Mouse (Mus musculus): ENCODE measurements at regions not wholly inside any gene's neighbourhood (a gene's known extent, or its start where the extent isn't known, plus 50 kb on each side); places are given as distances from the start of the nearest gene placed in this dataset.
A peak's percentile ranks its signal among the peaks of the same experiment; 100 is the strongest.
"Not testable (repeated sequence)": the region's sequence is repeated elsewhere in the genome, so short reads cannot be mapped to it uniquely, and the experiment has no call there.

- DNase-seq (ENCODE audit: low spot score), result no peak
Observed at GRCm38 (mm10) chr13:6855199-6856148, 206.9 kb upstream of the Pfkp start.

- DNase-seq (ENCODE audit: low spot score), result no peak
Observed at GRCm38 (mm10) chr13:6837446-6837845, 188.9 kb upstream of the Pfkp start.

DNA sequence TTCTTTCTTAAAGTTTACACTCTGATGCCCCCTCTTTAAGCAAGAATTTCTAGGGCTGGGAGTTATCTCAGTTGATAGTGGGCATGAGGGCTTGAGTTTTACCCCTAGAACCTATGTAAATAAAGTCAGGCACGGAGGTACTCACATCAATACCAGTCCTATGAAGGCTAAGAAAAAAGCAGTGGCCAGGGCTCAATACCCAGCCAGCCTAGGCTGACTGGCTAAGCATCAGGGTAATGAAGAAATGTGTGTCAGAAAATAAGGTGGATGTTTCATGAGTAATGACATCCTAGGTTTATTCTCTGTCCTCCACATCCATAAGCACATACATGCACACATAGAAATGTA, 188.5 kb upstream of the Pfkp start:
- no peak for DNase-seq (ENCODE audit: low spot score)

DNA sequence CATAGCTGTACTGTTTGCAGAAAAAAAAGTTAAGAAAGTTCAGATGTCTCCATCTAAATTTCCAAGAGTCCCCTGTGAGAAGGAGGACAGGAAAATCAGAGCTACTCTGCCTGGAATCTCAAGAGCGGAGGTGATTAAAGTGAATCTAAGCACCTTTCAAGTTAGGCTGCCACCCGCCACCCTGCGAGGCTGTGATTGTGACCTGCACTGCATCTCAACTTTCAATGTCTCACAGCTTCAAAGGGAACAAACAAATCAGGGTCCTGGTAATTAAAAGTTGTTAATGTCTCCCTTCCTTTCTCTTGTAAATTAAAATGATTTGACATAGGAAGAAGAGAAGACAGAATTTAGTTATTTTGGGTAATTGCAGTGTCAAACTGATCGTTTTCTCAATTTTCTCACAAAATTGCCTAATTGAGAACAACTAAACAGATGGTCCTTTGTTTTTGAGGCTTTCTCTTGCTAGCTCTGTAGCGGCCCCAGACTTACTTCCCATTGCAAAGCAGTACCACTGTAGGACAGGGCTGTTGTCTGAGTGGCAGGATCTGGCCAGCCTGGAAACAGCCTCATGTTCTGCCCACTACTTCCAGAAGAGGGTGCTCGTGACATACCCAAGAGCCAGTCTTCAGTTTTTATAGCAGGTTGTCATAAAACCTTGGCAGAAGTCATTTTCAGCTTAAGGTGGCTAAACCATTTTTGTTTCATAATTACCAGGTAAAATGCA, 187.9 kb upstream of the Pfkp start:
- peak; percentile 78 for DNase-seq (ENCODE audit: low spot score)

DNA sequence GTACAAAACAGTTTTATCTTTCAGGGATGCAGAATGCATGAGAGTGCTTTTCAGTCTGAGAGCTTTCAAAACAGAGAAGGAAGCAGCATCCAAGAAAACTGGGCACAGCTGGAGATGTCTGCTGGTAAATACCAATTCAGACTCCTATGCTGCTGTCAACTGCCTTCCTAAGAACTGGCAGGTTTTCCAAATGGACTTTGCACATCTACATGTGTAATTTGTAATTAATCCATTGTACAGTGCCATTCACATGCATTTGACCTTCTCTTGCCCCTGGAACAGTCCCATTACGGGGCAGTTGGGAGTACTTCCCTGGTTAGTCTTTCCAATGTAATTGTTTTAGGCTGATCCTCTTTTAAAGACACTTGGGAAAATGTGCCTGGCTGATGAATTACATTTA, 181.3 kb upstream of the Pfkp start:
- no peak for DNase-seq (ENCODE audit: low spot score)

- no peak for DNase-seq (ENCODE audit: low spot score)
Observed at GRCm38 (mm10) chr13:6829346-6829745, 180.8 kb upstream of the Pfkp start.

DNA sequence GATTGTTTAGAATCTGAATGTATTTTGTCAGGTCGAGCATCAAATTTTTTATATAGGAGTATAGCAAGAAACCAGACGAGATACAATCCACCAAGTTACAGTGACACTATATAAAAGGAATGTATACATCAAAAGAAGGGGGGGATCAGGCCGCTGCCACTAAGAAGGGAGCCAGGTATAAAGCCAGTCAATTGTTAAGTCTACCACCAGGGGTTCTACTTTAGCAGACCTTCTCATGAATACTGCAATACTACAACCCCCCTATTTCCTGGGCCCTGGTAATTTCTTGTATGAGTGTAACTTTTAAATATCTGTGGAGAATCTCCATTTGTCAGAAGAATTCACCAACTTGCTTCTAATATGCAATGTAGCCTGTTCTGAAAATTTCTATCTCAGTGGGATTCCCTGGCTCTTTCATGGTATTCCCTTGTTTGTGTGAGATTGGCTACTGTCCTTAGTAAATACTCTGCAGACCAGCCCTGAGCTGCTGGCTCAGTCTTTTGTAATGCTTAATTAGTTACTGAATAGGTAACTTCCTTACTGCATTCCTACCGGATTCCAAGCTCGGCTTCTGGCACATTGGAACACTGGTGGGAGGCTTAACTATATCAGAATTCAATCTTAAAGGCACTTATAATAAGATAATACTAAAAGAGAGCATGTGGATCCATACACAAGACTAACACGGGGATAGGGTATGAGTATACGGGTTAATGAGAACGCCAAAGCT, 180.2 kb upstream of the Pfkp start:
- DNase-seq (ENCODE audit: low spot score), result not testable (repeated sequence)

DNA sequence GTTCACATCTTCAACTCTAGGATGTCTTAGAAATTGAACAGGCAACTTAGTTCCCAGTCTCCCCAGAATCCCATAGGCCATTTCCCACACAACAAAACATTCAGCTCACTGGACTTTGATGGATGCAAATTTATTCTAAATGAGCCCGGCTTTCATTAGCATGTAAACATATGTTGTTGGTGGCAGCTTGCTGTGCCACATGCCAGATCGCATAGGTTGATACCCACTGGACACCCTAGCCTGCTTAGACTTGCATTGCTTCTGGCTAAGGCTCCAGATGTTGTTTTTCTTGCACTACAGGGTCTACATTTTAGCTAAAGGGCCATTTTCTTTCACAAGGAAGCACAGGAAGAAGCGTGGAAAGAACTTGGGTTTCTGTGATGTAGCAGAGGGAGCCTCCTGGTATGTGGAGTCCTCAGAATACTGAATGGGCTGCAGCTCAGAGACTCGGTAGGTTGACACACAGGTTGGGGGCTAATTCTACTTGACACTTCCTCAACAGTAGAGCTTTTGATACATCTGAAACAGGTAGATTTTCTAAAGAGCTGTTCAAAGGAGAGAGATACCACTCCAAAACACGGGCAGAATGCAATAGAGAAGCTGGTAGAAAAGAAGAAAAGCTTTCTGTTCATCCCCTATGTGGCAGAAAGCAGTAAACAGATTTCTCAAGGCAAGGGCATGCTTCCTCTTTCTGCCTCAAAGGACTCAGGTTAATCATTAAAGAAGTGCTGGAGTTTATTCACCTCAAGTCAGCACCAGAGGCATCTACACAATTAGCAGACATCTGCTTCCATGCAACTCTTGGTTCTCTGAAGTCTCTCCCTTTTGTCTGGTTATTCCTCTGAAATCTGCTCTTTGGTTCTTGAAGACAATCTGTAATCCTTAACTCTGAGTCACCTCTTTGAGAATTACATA, 153.9 kb upstream of the Pfkp start:
- DNase-seq (ENCODE audit: low spot score), result no peak

- no peak for DNase-seq (ENCODE audit: low spot score)
Observed at GRCm38 (mm10) chr13:6767936-6768588, 119.5 kb upstream of the Pfkp start.

DNA sequence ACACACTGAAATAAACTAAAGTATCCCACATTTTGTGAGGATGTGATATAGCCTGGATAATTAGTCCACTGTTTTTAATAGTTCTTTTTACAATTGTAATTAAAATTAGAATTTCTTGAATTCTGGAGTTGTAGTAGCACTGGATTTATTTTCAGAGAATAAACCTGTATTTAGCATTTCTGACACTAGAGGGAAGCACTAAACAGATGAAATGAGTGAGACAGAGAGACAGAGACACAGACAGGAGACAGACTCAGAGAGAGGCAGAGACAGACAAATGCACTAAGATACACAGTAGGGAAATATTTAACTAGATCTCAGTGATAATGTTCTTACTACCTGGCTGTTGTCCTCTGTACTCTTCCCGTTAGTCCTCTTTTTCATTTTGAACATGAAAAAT, 108.6 kb upstream of the Pfkp start:
- peak; percentile 51 for DNase-seq (ENCODE audit: low spot score)

DNA sequence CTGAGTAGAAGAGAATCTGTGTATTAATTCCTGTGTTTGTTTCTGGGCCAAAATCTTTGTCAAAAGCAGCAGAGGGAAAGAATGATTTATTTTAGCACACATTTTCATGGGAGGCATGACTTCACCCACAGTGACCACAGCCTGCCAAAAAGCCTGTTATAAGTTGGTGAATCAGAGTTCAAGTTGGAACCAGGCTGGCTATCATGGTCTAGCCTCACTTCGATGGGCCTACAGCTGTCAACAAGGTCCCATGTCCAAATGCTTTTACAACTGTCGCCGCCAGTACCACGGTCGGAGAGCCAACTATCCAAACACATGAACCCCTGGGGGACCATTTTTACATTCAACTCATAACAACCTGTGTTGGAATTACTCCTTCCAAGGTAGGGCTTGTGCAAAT, 103.0 kb upstream of the Pfkp start:
- no peak for DNase-seq (ENCODE audit: low spot score)

- DNase-seq (ENCODE audit: low spot score), result no peak
Observed at GRCm38 (mm10) chr13:6751149-6751548, 102.6 kb upstream of the Pfkp start.

GRCm38 (mm10) chr13:6741916-6742315, 93.3 kb upstream of the Pfkp start:
- no peak for DNase-seq (ENCODE audit: low spot score)

- peak; percentile 31 for DNase-seq (ENCODE audit: low spot score)
Observed at GRCm38 (mm10) chr13:6736984-6737566, 88.5 kb upstream of the Pfkp start.
